Mouse (Mus musculus) kidney, postnatal 25 days (tissue): Measurements from ENCODE around the gene Gm13285.
"Not testable (repeated sequence)": the region's sequence is repeated elsewhere in the genome, so short reads cannot be mapped to it uniquely, and the experiment has no call there.

ENCODE experiments used
- DNase-seq, 2 experiments: peaks; one replicate each; pipeline ENCODE4 v3.0.0; 2021; ENCODE audit warnings: mixed read lengths in 2 of 2

Gm13285 gene

DNA sequence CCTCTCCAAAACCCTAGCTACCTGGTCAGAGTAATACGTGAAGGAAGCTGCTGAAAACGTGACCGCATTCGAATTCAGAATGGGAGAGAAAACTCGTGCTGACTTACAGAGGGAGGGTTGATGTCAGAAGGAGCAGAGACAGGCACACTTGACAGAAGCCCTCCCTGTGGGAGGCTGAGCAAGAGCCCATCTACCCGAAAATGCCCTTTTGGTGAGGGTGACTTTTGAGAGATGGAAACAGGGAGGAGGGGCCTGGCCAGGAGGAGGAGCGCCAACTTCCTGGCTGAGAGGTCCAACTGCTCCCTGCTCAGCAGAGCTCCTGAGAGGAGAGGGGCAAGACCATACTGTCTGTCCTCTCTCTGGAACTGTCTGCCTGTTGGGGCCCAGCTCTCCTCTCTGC lies at the start of gene Gm13285:
Gene Gm13285, plus strand, starts transcription at position 301 of the 400 bp plus-strand sequence.
- not testable (repeated sequence) for DNase-seq

GRCm38 (mm10) chr4:88749926-88750325 lies 49.5 kb upstream of the Gm13285 start:
- DNase-seq, result no peak

- DNase-seq, result peak; percentile 34 to 71
These were observed 44.6 kb upstream of the Gm13285 start, which contains the start of gene Gm13271 for GRCm38 (mm10) chr4:88754818-88755340. Gene Gm13271 (plus strand): TSS chr4:88754868.

GRCm38 (mm10) chr4:88756581-88757513 lies 42.6 kb upstream of the Gm13285 start:
- DNase-seq, result peak in 1 of 2 experiments; percentile 41

- DNase-seq, result peak; percentile 86 to 89
These were observed 41.8 kb upstream of the Gm13285 start for GRCm38 (mm10) chr4:88757628-88758031.

- DNase-seq, result not testable (repeated sequence)
These were observed 40.7 kb upstream of the Gm13285 start for GRCm38 (mm10) chr4:88758751-88759150.

GRCm38 (mm10) chr4:88759610-88760268 lies 39.7 kb upstream of the Gm13285 start, which contains the start of gene Gm13283:
Gene Gm13283 (plus strand): TSS chr4:88760119.
- DNase-seq, result peak; percentile 50 to 59

GRCm38 (mm10) chr4:88760431-88760830 lies 39.0 kb upstream of the Gm13285 start:
- peak; percentile 78 to 91 for DNase-seq

GRCm38 (mm10) chr4:88761776-88762175 lies 37.7 kb upstream of the Gm13285 start:
- peak; percentile 55 to 75 for DNase-seq

DNA sequence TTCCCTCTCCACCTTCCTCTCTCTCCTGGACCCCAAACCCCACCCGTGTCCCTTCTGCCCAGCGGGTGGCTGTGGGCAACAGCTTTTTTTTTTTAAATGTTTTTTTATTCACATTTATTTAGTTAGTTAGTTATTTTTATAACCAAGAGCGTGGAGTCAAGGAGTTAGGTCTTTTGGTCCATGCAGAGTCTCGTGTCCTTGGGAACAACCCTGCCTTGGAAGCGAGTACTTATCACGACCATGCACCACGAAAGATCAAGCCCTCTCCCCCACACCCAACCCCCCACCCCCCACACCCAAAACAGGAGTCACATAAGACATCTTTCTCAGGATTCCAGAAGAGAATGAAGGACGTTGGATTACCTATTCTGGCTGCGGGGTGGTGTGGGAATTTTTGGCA lies 37.1 kb upstream of the Gm13285 start:
- DNase-seq, result peak in 1 of 2 experiments; percentile 45

DNA sequence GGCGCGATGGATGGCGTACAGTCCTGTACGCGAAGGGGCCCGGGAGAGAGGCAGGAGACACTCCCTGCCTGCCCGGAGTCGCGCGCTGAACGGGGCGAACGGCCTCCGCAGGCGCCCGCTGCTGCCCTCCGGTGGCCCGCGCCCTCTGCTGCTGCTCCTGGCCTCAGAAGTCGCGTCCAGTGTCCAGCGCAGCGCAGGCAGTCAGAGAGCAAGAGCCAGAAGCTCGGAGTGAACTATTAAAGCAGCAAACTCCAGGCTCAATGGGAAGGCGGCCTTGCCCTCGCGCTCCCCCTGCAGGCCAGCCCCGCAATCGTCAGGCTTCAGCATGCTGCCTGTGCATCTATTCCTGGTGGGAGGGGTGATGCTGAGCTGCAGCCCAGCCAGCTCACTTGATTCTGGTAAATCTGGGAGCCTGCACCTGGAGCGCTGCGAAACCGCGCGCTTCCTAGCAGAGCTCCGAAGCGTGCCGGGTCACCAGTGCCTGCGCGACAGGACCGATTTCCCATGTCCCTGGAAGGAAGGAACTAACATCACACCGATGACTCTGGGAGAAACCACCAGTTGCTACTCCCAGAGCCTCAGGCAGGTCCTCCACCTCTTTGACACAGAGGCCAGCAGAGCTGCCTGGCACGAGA lies 36.0 kb upstream of the Gm13285 start:
- DNase-seq, result peak; percentile 68 to 88

DNA sequence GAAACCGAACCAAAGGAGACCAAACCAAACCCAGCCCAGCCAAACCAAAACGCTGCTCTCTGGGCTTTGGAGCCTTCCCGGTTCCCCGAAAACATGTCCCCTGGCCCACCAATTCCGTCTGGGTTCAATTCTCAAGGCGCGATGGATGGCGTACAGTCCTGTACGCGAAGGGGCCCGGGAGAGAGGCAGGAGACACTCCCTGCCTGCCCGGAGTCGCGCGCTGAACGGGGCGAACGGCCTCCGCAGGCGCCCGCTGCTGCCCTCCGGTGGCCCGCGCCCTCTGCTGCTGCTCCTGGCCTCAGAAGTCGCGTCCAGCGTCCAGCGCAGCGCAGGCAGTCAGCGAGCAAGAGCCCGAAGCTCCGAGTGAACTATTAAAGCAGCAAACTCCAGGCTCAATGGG lies 25.9 kb upstream of the Gm13285 start, which contains the start of gene Gm13290:
Gene Gm13290, plus strand, starts transcription at position 301 of the 400 bp plus-strand sequence.
- not testable (repeated sequence) for DNase-seq

DNA sequence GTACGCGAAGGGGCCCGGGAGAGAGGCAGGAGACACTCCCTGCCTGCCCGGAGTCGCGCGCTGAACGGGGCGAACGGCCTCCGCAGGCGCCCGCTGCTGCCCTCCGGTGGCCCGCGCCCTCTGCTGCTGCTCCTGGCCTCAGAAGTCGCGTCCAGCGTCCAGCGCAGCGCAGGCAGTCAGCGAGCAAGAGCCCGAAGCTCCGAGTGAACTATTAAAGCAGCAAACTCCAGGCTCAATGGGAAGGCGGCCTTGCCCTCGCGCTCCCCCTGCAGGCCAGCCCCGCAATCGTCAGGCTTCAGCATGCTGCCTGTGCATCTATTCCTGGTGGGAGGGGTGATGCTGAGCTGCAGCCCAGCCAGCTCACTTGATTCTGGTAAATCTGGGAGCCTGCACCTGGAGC lies 22.8 kb upstream of the Gm13285 start, which contains the start of gene Gm13289:
Gene Gm13289, plus strand, starts transcription at position 301 of the 400 bp plus-strand sequence.
- not testable (repeated sequence) for DNase-seq

DNA sequence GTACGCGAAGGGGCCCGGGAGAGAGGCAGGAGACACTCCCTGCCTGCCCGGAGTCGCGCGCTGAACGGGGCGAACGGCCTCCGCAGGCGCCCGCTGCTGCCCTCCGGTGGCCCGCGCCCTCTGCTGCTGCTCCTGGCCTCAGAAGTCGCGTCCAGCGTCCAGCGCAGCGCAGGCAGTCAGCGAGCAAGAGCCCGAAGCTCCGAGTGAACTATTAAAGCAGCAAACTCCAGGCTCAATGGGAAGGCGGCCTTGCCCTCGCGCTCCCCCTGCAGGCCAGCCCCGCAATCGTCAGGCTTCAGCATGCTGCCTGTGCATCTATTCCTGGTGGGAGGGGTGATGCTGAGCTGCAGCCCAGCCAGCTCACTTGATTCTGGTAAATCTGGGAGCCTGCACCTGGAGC lies 19.9 kb upstream of the Gm13285 start, which contains the start of gene Gm13272:
Gene Gm13272, plus strand, starts transcription at position 301 of the 400 bp plus-strand sequence.
- not testable (repeated sequence) for DNase-seq

DNA sequence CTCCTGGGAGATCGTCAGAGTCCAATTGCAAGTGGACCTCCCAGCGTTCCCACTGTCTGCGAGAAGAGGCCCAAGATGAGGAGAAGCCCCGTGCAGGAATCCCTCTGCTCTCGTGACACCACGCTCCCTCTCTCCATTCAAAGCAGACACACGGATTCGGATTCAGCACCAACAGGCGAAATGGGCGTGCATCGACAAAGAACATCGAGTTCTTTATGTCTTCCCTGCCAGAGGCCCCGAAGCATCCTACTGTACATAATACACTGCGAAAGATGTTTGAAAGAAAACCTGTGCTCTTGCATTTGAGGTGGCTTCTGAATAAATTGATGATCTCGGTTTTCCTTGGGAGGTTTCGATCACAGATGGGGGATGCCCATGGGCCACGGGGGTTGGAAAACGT lies 19.1 kb upstream of the Gm13285 start:
- peak in 1 of 2 experiments; percentile 30 for DNase-seq

- not testable (repeated sequence) for DNase-seq
These were observed 17.6 kb upstream of the Gm13285 start, which contains the start of gene Ifnz for GRCm38 (mm10) chr4:88781831-88782230. Gene Ifnz (plus strand): TSS chr4:88782131.

- DNase-seq, result peak in 1 of 2 experiments; percentile 45
These were observed 17.1 kb upstream of the Gm13285 start for GRCm38 (mm10) chr4:88782335-88782734.

GRCm38 (mm10) chr4:88785409-88785808 lies 14.1 kb upstream of the Gm13285 start, which contains the start of gene Gm13276:
Gene Gm13276 (plus strand): TSS chr4:88785709.
- not testable (repeated sequence) for DNase-seq

DNA sequence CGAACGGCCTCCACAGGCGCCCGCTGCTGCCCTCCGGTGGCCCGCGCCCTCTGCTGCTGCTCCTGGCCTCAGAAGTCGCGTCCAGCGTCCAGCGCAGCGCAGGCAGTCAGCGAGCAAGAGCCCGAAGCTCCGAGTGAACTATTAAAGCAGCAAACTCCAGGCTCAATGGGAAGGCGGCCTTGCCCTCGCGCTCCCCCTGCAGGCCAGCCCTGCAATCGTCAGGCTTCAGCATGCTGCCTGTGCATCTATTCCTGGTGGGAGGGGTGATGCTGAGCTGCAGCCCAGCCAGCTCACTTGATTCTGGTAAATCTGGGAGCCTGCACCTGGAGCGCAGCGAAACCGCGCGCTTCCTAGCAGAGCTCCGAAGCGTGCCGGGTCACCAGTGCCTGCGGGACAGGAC lies 11.1 kb upstream of the Gm13285 start, which contains the start of gene Gm13277:
Gene Gm13277, plus strand, starts transcription at position 231 of the 400 bp plus-strand sequence.
- peak; percentile 76 to 81 for DNase-seq

DNA sequence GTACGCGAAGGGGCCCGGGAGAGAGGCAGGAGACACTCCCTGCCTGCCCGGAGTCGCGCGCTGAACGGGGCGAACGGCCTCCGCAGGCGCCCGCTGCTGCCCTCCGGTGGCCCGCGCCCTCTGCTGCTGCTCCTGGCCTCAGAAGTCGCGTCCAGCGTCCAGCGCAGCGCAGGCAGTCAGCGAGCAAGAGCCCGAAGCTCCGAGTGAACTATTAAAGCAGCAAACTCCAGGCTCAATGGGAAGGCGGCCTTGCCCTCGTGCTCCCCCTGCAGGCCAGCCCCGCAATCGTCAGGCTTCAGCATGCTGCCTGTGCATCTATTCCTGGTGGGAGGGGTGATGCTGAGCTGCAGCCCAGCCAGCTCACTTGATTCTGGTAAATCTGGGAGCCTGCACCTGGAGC lies 8.2 kb upstream of the Gm13285 start, which contains the start of gene Gm13278:
Gene Gm13278, plus strand, starts transcription at position 301 of the 400 bp plus-strand sequence.
- DNase-seq, result not testable (repeated sequence)

- DNase-seq, result peak; percentile 10 to 48
These were observed 5.4 kb upstream of the Gm13285 start, which contains the start of gene Gm13275 for GRCm38 (mm10) chr4:88793936-88794675. Gene Gm13275 (plus strand): TSS chr4:88794487.
